In genomic region chr3:47435551-47435950, GRCm38 (mm10) we compare ENCODE assay signal across 28 mouse cellular contexts.
A peak's percentile ranks its signal among the peaks of the same experiment; 100 is the strongest.
DNase-seq lines count a peak whose midpoint lies in the region; ATAC-seq and TF ChIP-seq lines count a peak whose summit lies in the region.
"Had no signal": no experiment of that assay in that cellular context is flagged by ENCODE, and none has a peak within 500 bp of the region (broad histone marks: within the 10 kb centered on the region; RNA-seq: fewer than 3 reads in every experiment).

No protein-coding gene starts in this region.

- peak; percentile 20 for DNase-seq in forebrain, embryonic 14.5 days (ENCODE audit: low spot score)
- no peak for DNase-seq in forebrain, embryonic 11.5 days (ENCODE audit: low spot score)
- DNase-seq in hindbrain, embryonic 10.5 days (ENCODE audit: low spot score): no peak
- peak; percentile 60 for DNase-seq in brain, embryonic 14.5 days (ENCODE audit: low read depth)
- no peak for DNase-seq in liver
- DNase-seq in gastrocnemius, adult 8-10 months (ENCODE audit: low spot score in 2 of 2): no peak
- DNase-seq: adrenal gland, adult 8-10 months; adrenal gland, postnatal 25 days; cerebellum, adult 11 months; cerebellum, adult 2 months; cerebellum, adult 9-11 months; cerebellum, postnatal 25 days; gastrocnemius, adult 2 months; gastrocnemius, postnatal 25 days; heart, adult 18-20 months; heart, postnatal 10 days; heart, postnatal 4 days had no signal

- WGBS in forebrain, embryonic 14.5 days: 28% methylated on average over 2 of the region's 2 CpGs
- 56% methylated on average over 2 of the region's 2 CpGs for WGBS in forebrain, embryonic 11.5 days
- 30% methylated on average over 2 of the region's 2 CpGs for WGBS in hindbrain, embryonic 13.5 days
- 56% methylated on average over 2 of the region's 2 CpGs for WGBS in hindbrain, embryonic 10.5 days
- 17% methylated on average over 2 of the region's 2 CpGs for WGBS in midbrain, embryonic 15.5 days

- no peak overlapping the region for H3K4me2 ChIP-seq in forebrain, embryonic 14.5 days (ENCODE audit: low read length)
- no peak overlapping the region for H3K4me2 ChIP-seq in forebrain, embryonic 11.5 days (ENCODE audit: low read depth, low read length, severe bottlenecking)
- H3K4me2 ChIP-seq in hindbrain, embryonic 13.5 days: no peak overlapping the region
- H3K4me2 ChIP-seq in midbrain, embryonic 15.5 days: no peak overlapping the region
- H3K4me2 ChIP-seq: embryonic facial prominence, embryonic 12.5 days; embryonic facial prominence, embryonic 15.5 days; forebrain, embryonic 15.5 days; heart, embryonic 12.5 days; heart, embryonic 15.5 days; hindbrain, embryonic 12.5 days; intestine, embryonic 15.5 days had no signal

- no peaks in the 10 kb centered on the region for H3K36me3 ChIP-seq in forebrain, embryonic 14.5 days (ENCODE audit: control insufficient read depth, insufficient read depth, low read length)
- H3K36me3 ChIP-seq in forebrain, embryonic 11.5 days (ENCODE audit: control insufficient read depth, insufficient read depth, low read length): no peaks in the 10 kb centered on the region
- H3K36me3 ChIP-seq in hindbrain, embryonic 13.5 days: no peaks in the 10 kb centered on the region
- H3K36me3 ChIP-seq in hindbrain, embryonic 10.5 days: no peaks in the 10 kb centered on the region
- no peaks in the 10 kb centered on the region for H3K36me3 ChIP-seq in midbrain, embryonic 15.5 days (replicated peaks)
- H3K36me3 ChIP-seq: embryonic facial prominence, embryonic 12.5 days; embryonic facial prominence, embryonic 15.5 days; forebrain, embryonic 15.5 days; heart, embryonic 12.5 days; heart, embryonic 15.5 days; hindbrain, embryonic 12.5 days; intestine, embryonic 15.5 days had no signal

- H3K27me3 ChIP-seq in forebrain, embryonic 14.5 days (replicated peaks; ENCODE audit: control insufficient read depth, insufficient read depth, low read length): no peaks in the 10 kb centered on the region
- H3K27me3 ChIP-seq in forebrain, embryonic 11.5 days (ENCODE audit: control insufficient read depth, insufficient read depth, low read length): no peaks in the 10 kb centered on the region
- no peaks in the 10 kb centered on the region for H3K27me3 ChIP-seq in hindbrain, embryonic 13.5 days
- H3K27me3 ChIP-seq in hindbrain, embryonic 10.5 days (ENCODE audit: insufficient read depth, poor library complexity, severe bottlenecking): no peaks in the 10 kb centered on the region
- H3K27me3 ChIP-seq in midbrain, embryonic 15.5 days (replicated peaks): no peaks in the 10 kb centered on the region
- H3K27me3 ChIP-seq: embryonic facial prominence, embryonic 12.5 days; embryonic facial prominence, embryonic 15.5 days; forebrain, embryonic 15.5 days; heart, embryonic 12.5 days; heart, embryonic 15.5 days; hindbrain, embryonic 12.5 days; intestine, embryonic 15.5 days had no signal

- no peaks in the 10 kb centered on the region for H3K9me3 ChIP-seq in forebrain, embryonic 14.5 days (replicated peaks; ENCODE audit: control insufficient read depth, low read length)
- H3K9me3 ChIP-seq in forebrain, embryonic 11.5 days (ENCODE audit: control insufficient read depth, low read length): no peaks in the 10 kb centered on the region
- no peaks in the 10 kb centered on the region for H3K9me3 ChIP-seq in hindbrain, embryonic 13.5 days
- H3K9me3 ChIP-seq in hindbrain, embryonic 10.5 days: no peaks in the 10 kb centered on the region; the same call in 1 of the 2 replicates
- no peaks in the 10 kb centered on the region for H3K9me3 ChIP-seq in midbrain, embryonic 15.5 days
- H3K9me3 ChIP-seq: embryonic facial prominence, embryonic 12.5 days; embryonic facial prominence, embryonic 15.5 days; forebrain, embryonic 15.5 days; heart, embryonic 15.5 days; hindbrain, embryonic 12.5 days; intestine, embryonic 15.5 days had no signal

- no peak for TF ChIP-seq CTCF in brain, embryonic 14.5 days (IDR thresholded peaks at IDR 0.05; ENCODE audit: borderline replicate concordance, extremely low read depth, insufficient read depth, insufficient read length)

- no peak overlapping the region for H3K4me3 ChIP-seq in forebrain, embryonic 14.5 days (ENCODE audit: low read depth, low read length)
- no peak overlapping the region for H3K4me3 ChIP-seq in forebrain, embryonic 11.5 days (ENCODE audit: low read depth, low read length)
- H3K4me3 ChIP-seq in hindbrain, embryonic 13.5 days: no peak overlapping the region
- H3K4me3 ChIP-seq in hindbrain, embryonic 10.5 days: no peak overlapping the region
- H3K4me3 ChIP-seq in midbrain, embryonic 15.5 days: no peak overlapping the region
- H3K4me3 ChIP-seq: embryonic facial prominence, embryonic 12.5 days; embryonic facial prominence, embryonic 15.5 days; forebrain, embryonic 15.5 days; gastrocnemius, adult 2 months; heart, embryonic 12.5 days; heart, embryonic 15.5 days; hindbrain, embryonic 12.5 days; intestine, embryonic 15.5 days had no signal

- TF ChIP-seq POLR2A in brain, embryonic 14.5 days (IDR thresholded peaks at IDR 0.05; ENCODE audit: borderline replicate concordance, extremely low read depth, insufficient read depth, insufficient read length, poor library complexity, severe bottlenecking): no peak

- H3K27ac ChIP-seq in forebrain, embryonic 14.5 days (ENCODE audit: low read depth, low read length): no peak overlapping the region
- H3K27ac ChIP-seq in forebrain, embryonic 11.5 days (ENCODE audit: low read depth, low read length): no peak overlapping the region
- H3K27ac ChIP-seq in hindbrain, embryonic 13.5 days: no peak overlapping the region
- no peak overlapping the region for H3K27ac ChIP-seq in hindbrain, embryonic 10.5 days
- H3K27ac ChIP-seq in midbrain, embryonic 15.5 days: no peak overlapping the region
- H3K27ac ChIP-seq: embryonic facial prominence, embryonic 12.5 days; embryonic facial prominence, embryonic 15.5 days; forebrain, embryonic 15.5 days; gastrocnemius, adult 2 months; heart, embryonic 15.5 days; hindbrain, embryonic 12.5 days; intestine, embryonic 15.5 days had no signal

- ATAC-seq in forebrain, embryonic 14.5 days: no peak
- ATAC-seq in forebrain, embryonic 11.5 days (replicated peaks; ENCODE audit: low FRiP score): no peak
- peak; percentile 46; the same call in 1 of the 2 replicates for ATAC-seq in hindbrain, embryonic 13.5 days (ENCODE audit: low FRiP score)
- ATAC-seq in midbrain, embryonic 15.5 days (replicated peaks): peak; percentile 50; the same call in 1 of the 2 replicates
- ATAC-seq: activated CD4-positive, CD25-positive, alpha-beta regulatory T cell, adult 4 months; forebrain, embryonic 15.5 days; hindbrain, embryonic 16.5 days; intestine, embryonic 15.5 days had no signal

- H3K4me1 ChIP-seq in forebrain, embryonic 14.5 days (ENCODE audit: control insufficient read depth, insufficient read depth, low read length): no peaks in the 10 kb centered on the region
- H3K4me1 ChIP-seq in forebrain, embryonic 11.5 days (replicated peaks; ENCODE audit: control insufficient read depth, insufficient read depth, low read length): no peaks in the 10 kb centered on the region
- H3K4me1 ChIP-seq in hindbrain, embryonic 13.5 days (replicated peaks): no peaks in the 10 kb centered on the region
- H3K4me1 ChIP-seq in hindbrain, embryonic 10.5 days (replicated peaks): no peaks in the 10 kb centered on the region
- no peaks in the 10 kb centered on the region for H3K4me1 ChIP-seq in midbrain, embryonic 15.5 days
- H3K4me1 ChIP-seq: embryonic facial prominence, embryonic 12.5 days; embryonic facial prominence, embryonic 15.5 days; forebrain, embryonic 15.5 days; heart, embryonic 12.5 days; heart, embryonic 15.5 days; hindbrain, embryonic 12.5 days; intestine, embryonic 15.5 days had no signal

- H3K9ac ChIP-seq in forebrain, embryonic 14.5 days (ENCODE audit: low read length): no peak overlapping the region
- no peak overlapping the region for H3K9ac ChIP-seq in forebrain, embryonic 11.5 days (ENCODE audit: low read length)
- no peak overlapping the region for H3K9ac ChIP-seq in hindbrain, embryonic 13.5 days
- H3K9ac ChIP-seq in midbrain, embryonic 15.5 days: no peak overlapping the region
- H3K9ac ChIP-seq: embryonic facial prominence, embryonic 12.5 days; embryonic facial prominence, embryonic 15.5 days; forebrain, embryonic 15.5 days; heart, embryonic 12.5 days; heart, embryonic 15.5 days; hindbrain, embryonic 12.5 days; intestine, embryonic 15.5 days had no signal

Comparison
In these comparisons a context has a peak if more than half of its experiments do, and no peak if none do; other contexts are left out.
1. DNase-seq: peak in forebrain, embryonic 14.5 days (single experiment) and brain, embryonic 14.5 days (single experiment); none in forebrain, embryonic 11.5 days (single experiment), hindbrain, embryonic 10.5 days (single experiment), liver (single experiment) and gastrocnemius, adult 8-10 months (0 of 2).
2. ATAC-seq: peak in hindbrain, embryonic 13.5 days (single experiment) and midbrain, embryonic 15.5 days (single experiment); none in forebrain, embryonic 14.5 days (single experiment) and forebrain, embryonic 11.5 days (single experiment).